Mouse (Mus musculus): ENCODE results near the gene BC049352.

BC049352 gene

DNA sequence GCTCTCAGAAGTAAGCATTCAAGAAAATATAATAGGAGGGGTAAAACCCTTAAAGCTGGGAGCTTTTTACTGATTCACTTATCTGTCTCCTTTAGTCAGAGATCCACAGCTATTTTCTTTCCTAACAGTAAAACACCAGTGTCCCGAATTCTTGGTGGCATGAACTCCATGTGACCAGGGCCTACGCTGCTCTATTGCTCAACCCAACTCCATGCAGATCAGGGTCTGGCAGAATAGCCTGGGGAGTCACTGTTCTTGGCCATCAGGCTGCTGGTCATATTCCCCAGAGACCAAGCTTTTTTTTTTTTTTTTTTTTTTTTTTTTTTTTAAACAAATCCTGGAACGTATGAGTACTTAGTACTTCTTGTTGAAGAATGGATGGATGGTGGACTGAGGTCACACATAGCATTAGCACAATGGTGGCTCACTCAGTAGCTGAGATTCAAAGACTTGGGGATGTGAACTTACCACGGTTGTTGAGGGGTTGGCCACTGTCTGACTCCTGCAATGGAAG is 7.9 kb downstream of the BC049352 start:
- no peak for DNase-seq (ENCODE audit: low spot score)

DNA sequence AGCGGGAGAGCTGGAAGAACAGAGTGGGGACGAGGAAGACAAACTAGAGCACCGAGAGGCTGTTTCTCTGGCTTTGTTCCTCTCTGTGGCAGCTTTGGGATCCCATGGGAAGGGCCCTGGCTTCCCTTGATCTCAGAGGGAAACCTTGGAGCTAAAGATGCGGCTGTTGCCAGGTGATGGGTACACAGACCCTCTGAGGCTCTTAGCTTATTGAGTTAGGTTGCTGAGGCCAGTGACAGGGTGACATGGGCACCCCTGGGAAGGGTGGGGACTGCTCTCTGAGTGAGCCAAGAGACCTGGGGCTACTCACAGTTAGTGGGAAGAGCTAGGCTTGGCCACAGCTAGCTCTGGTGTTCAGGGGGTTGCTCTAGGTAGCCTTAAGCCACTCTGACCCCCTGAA is 13.7 kb downstream of the BC049352 start:
- DNase-seq (ENCODE audit: low spot score): no peak

DNA sequence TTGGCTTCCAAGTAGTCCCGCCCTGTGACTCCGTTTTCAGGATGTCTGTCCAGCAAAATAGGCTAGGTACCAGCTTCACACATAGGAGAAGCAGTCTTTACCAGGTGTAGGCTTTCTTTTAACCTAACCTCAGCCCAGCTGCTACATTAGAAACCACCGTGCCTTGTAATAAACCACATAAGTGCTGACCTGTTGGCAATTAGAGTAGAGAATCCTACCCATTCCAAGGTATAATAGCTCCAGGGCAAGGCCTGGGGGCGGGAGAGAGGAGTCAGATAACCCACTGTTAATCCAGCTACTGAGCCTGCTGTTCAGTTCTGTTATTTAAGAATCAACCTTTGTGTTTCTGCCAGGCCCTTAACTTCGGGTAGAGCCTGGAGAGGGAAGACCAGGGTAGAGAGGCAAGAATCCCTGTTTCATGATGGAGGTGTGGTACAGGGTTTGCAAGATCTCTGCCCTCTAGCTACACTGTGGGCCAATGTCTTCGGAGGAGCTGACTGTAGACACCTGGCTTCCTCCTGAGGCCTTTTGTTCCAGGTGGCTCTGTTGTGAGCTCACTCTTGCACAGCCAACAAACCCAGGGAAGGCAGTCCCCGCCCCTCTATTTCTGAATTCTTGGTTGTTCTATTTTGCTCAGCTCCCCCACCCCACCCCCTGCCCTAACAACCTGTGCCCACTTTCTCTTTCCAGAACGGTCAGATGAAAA is 14.5 kb downstream of the BC049352 start:
- DNase-seq (ENCODE audit: low spot score): no peak

DNA sequence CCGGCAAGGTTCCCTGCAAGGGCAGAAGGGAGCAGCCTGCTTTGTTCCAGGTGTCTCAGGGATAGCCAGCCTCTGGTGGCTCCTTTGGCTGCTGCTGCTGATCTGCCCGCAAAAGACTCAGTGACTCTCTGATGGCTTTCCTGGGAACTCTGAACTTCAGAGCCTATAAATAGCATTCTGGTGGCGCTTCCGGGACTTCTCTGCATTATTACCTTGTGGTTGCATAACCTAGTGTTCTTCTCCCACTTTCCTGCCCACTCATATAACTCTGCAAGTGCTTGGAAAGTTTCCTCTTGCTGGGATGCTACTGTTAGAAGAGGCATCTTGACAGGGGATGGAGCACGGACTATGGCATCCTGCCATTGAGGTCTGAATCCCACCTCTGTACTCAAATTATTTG is 15.7 kb downstream of the BC049352 start:
- DNase-seq (ENCODE audit: low spot score): no peak

DNA sequence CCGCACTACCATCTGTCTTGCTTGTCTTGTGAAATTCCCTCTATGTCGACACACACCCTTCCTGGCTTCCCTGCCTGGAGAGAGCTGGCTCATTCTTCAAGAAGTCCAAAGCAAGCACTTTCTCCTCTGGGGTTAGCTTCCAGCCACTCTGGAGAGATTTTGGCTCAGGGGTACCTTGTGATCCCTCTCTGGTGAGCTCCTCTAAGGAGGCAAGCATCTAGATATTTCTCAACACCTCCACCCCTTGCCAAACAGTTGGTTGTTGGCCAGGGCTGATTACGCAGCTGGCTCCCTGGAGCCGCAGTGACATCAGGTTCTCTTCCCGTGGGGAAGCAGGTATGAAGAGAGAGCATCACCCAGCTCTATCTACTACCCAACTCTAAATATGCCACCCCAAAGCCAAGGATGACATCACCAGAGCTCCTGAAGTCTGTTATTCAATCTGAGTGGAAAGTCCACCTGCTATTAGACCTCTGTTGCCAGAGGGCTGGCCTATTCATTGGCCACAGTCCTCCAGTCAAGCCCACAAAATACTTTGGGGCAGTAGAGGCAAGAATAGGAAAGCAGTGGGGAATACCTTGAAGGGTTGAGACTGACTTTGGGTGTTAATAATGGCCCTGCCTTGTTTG is 19.6 kb downstream of the BC049352 start:
- no peak for DNase-seq (ENCODE audit: low spot score)

DNA sequence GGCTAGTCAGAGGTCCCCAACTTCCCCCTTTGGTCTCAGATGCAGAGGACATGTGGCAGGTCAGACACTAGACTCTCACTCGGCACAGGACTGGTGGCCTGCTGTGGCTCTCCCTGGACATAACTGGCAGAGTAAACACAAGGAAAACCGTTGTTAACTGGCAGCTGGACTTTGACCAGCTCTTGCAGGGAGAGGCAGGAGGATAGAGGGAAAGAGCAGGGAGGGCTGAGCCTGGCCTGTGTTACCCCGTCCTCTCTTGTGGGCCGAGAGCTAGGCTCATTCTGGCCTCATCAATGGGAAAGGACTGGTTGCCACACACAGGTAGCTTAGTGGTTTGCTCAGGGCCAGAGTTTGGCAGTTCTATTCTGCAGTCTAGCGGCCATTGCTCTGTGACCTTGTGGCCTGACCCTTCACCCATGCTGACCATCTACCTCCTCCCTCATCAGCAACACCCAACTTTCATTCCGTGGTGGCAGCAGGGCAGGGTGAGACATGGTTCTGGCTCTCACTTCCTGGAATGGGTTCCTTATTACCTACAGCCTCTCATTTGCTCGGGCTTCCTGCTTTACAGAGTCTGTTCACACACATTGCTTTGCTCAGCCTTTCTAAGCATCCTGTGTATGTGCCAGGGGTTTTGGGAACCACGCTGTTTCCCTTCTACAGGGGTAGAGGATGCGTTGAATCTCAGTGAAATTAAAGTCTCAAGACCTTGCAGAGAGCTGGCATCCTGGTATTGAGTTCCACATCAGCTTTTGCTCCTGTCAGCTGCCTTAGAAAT is 20.4 kb downstream of the BC049352 start:
- DNase-seq (ENCODE audit: low spot score): no peak

DNA sequence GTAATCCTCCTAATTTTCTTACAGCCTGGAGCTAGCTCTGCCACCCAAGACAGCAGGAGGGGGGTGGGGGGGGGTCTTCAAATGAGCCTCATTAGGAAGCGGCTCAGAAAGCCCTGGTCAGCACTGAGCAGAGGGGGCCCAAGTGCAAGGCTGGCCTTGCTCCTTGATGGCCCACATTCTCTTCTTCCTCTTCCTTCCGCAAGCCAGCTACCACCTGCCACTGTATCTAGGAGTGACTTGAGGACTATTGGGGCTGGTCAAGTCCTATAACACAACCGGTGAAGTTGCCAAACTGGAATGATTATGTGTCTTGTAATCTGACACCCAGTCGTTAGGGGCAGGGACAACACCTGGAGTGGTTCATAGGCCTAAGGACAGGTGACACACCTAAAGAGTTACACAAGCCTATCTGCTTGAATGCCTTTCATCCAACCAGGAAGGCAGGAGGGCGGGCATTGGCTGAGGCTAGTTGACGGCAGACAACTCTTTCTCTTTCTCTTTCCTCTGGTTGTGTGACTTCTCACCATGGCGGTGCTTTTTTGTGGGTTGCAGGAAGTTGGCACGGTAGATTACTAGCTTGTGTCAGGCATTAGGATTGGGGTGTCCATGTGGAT is 22.1 kb downstream of the BC049352 start, which contains the start of gene Tmprss4:
Tmprss4 (minus strand) TSS at position 296 of the 614 bp plus-strand sequence.
- no peak for DNase-seq (ENCODE audit: low spot score)

DNA sequence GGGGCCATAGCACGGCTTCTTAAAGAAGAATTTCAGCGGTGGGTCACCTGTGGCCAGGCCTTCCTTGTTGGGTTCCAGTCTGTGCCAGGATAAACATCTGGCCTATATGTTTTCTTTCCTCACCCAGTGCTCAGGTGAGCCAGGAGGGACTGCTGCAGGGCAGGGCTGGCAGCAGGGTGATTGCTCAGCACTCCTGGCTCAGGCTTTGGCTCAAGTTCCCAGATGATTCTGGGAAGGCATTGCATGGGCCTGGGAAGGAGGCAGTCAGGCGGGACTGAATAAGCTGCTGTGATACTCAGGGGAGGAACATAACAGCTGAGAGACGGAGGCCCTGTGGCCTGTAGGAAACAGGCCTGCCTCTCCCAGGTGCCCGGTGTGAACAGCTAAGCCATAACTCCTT is 23.3 kb downstream of the BC049352 start:
- DNase-seq (ENCODE audit: low spot score): no peak

DNA sequence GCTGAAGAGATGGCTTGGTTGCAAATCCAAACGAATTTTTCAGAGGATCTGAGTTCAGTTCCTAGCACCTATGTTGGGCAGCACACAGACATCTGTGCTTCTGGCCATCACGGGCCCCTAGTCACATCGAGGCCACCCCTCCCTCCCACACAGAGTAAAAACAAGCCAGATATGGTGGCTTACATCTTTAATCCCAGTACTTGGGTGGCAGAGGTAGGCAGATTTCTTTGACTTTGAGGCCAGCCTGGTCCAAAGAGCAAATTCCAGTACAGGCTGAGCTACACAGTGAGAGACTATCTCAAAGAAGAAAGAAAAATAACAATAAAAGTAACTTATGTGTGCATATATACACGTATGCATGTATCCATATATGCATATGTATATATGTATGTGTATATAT is 24.3 kb downstream of the BC049352 start:
- no peak for DNase-seq (ENCODE audit: low spot score)

DNA sequence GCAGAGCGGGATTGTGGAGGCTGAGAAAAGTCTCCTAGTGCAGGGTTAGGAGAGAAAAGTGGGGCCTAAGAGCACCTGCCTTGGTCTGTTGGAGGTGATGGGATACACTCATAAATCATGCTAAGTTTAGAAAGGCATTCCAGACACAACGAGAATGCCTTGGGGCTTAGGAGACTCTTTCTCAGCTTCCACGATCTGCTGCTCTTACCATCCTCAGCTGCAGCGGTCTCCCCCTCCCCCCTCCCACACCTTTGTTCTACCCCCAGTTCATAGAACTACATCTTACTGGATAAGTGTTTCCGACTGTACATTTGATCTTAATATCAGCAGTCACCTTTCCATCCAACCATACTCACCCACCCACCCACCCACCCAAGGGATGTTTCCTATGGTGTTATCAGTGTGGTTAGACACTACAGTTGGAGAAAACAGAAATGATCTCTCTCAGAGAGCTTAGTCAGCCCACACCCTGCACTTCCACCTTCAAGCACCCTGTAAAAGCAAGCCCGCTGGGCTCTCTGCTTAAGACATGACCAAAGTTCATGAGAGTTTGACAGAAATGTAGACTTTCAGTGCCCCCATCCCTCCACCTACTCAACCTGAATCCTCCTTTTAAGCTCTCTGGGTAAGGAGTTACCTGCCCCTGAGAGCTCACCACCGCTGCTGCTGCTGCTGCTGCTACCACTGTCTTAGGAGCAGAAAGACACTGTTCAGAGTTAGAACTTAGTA is 25.4 kb downstream of the BC049352 start:
- DNase-seq (ENCODE audit: low spot score): no peak

DNA sequence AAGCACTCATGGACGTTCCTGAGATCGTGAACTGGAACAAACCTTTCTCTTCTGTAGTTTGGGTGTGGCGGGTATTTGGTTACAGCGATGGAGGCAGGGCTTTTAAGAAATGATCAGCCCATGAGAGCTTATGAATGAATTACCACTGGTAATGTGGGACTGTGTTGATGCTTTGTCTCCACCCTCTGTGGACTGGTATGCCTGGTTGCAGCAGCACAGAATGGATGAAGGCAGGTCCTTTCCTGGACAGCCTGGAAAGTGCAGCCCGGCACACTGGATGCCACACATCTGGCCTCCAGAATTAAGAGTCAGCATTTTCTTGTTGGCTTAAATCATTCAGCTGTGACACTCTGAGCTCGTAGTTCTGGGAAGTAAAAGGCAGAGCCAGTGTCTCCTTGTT is 30.2 kb downstream of the BC049352 start:
- DNase-seq (ENCODE audit: low spot score): no peak

DNA sequence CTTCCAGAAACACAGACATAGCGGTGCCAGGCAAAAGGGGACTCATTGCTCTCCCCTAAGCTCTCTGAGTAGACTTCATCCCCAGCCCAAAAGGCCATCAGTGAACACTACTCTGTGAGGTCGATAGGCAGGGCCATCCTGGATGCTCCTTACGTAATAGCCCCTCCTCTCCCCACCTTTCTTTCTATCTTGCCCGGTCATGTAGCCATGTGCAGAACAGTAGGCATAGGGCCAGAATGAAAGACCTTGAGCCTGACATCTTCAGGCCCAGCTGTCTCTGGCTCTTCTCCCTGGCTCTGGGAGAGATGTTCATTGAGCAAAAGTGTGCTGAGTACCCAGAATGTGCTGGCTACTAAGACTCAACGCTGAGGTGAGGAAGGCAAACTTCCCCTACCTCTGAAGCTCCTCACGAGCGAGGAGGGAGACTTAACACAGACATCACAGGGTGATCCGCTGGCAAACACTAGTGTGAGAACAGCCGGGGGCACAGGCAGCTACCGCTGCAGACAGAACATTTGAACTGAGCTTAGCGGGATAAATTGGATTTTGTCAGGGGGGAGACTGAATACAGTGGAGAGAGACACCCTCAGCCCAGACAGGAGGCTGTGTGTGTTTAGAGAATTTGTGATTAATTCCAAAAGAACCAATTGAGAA is 33.8 kb downstream of the BC049352 start:
- no peak for DNase-seq (ENCODE audit: low spot score)

DNA sequence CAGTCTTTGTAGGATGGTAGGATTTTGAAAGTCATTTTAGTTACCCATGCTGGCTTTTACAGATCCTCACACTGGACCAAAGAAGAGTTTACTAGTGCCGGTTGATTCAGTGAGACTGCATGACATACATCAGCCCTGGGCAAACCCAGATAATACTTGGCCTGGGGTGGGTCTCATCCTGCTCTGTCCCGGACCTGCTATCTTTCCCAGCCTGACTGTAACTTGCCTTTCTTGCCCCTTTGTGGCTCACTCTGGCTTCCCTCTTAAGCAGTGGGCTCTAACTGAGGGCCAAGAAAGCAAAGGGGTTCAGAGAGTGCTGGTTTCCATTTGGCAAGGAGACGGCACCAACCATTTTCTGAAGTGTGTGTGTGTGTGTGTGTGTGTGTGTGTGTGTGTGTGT is 37.8 kb downstream of the BC049352 start:
- DNase-seq (ENCODE audit: low spot score): no peak

DNA sequence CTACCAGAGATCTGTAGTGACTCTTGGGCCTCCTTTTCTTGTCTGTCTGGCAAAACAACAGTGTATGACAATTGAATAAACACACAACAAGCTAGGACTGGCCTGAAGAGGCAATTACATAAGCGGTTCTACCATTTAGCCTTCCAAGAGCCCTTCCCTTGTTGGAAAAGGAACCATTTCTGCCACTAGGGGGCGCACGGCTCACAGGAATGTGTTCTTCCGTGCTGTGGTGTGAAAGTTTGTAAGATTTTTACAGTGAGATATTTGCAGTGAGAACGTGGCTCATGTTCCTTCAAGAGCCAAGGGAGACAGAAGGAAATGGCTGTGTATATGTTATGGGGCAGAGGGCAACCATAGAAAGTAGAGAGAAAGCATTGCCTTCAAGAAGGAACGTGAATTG is 39.8 kb downstream of the BC049352 start:
- peak; percentile 51 for DNase-seq (ENCODE audit: low spot score)

DNA sequence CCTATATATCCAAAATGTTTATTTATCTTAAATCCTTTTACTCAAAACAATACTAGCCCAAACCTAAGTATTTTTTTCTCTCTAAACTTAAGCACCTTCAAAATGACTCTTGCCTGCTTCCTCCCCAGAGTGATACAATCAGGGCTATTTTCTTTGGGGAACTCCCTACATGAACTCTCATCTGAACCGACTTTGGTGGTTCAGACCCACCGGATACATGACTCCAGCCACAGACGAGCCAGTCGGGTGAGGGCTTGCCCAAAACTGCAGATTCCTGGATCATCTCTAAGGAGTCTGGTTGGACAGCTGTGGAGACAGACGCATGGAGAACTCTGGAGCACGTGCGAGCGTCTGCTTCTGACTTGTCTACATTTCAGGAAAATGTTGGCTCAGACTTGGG is 47.6 kb downstream of the BC049352 start:
- no peak for DNase-seq (ENCODE audit: low spot score)

DNA sequence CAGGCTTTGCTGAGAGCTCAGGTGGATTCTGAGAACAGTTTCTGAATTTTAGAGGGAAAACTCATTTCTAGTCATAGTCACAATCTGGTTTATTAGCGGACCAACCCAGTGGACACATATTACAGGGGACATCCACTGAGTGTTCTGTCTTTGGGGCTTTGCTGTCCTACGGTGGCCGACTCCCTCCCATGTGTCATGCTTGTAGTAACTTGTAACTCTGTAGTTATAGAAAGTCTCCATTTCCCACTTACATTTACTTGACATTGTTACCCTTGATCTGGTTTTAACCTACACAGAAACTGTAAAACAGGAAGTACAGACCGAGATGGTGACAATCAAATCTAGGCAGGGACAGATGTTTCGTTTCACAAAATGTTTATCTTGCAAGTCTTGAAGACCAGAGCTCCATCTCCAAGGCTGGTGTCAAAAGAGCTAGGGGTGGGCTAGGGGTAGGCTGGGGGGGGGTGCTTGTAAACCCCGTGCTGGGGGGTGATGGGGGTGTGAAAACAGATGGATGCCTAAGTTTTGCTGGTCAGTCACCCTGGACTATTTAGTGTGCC is 53.9 kb downstream of the BC049352 start:
- DNase-seq (ENCODE audit: low spot score): no peak

DNA sequence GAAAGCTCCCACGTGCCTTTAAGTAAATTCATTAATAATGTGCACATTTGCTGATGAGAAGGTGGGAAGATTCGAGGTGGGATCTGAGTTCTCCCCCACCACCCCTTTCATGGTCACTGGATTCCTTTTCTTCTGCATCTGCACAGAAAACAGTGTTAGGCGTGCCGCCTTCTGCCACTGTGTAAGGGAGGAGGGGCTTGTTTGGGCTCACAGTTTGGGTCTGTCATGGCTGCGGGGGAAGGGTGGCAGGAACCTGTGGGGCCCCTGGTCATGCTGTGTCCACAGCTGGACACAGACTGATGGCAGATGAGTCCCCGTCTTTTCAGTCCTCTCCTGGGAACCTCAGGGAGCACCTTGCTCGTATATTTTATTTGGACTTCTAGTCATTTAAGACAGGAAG is 54.9 kb downstream of the BC049352 start:
- DNase-seq (ENCODE audit: low spot score): no peak

DNA sequence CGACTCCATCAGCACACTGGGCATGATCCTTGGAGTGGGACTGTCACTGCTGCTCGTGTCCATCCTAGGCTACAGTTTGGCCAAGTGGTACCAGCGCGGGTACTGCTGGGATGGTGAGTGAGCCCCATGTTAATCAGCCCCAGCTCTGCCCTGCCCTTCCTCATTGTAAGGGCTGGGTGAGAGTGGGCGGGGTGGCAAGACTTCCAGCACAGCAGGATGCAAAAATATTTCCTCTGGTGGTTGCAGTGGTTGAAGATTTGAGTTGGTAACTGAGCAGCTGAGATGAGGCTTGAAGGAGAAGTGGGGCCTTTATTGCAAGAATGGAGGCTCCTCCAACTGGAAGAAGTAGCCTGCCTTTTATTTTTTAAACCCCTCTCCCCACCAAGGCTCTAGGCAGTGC is 59.6 kb downstream of the BC049352 start:
- no peak for DNase-seq (ENCODE audit: low spot score)

DNA sequence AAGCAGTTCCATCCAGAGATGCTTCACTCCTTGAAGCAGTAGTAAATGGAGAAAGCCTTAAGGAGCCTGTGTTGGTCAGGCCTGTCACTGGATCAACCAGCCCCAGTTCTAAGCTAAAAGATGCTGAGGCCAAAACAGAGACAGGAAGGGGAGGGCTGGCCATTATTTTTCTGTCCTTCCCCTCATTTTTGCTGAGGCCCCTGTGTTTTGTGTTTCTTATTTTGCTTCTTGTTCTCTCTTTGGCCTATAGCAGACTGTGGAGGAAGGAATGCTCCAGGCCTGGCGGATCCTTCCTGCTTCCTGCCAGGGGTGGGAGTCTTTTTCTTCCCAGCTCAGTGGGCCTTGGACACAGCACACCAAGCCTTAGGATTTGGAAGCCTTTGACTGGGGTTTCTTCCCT is 63.6 kb downstream of the BC049352 start:
- no peak for DNase-seq (ENCODE audit: low spot score)

DNA sequence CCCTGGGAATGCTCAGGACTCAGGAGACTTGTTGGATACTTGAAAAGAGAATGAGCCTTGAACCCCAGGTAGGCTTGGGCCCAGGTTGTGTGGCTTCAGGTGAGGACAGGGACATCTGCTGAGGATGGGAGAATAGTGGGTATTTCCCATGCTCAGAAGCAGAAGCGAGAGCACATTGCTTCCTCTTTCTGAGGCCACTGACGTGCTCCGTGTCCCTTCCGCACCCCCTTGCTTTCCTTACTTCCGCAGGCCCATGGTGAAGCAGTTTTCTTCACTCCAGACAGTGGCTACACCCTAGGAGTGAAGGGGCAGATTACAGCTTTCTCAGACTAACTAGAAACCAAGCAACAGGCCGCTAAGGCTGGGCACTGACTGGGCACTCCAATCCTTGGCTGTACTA is 64.3 kb downstream of the BC049352 start:
- no peak for DNase-seq (ENCODE audit: low spot score)

DNA sequence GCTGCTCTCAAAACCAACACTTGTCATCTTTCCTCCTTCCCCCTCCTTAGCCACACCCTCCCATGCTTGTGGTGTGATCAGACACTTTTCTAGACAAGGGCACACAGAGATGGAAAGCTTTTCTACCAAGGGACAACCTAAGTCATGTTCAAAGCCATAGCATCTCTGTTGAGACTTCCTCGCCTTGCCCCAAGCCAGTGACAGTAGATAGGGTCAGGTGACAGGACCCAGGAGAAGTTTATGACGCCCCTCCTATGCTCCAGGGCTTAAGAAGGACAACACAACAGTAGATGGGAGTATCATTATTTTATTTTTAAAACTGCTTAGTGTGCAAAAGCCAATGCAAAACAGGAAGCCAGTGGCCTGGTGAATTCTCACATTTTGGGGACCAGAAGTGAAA is 65.7 kb downstream of the BC049352 start:
- DNase-seq (ENCODE audit: low spot score): no peak
